ENCODE assay signal across 14 mouse cellular contexts in genomic region chr4:62459081-62459480, GRCm38 (mm10). TPM values are rescaled to one million over a fixed set of nuclear protein-coding genes. Genes with fewer than 3 reads are reported as not detected.
DNase-seq lines count a peak whose midpoint lies in the region; ATAC-seq and TF ChIP-seq lines count a peak whose summit lies in the region.
"Had no signal": no experiment of that assay in that cellular context is flagged by ENCODE, and none has a peak within 500 bp of the region (broad histone marks: within the 10 kb centered on the region; RNA-seq: fewer than 3 reads in every experiment).

No protein-coding gene starts in this region.

- peak; percentile 87 for ATAC-seq in lung, embryonic 16.5 days (ENCODE audit: low read depth)
- no peak for ATAC-seq in midbrain, embryonic 14.5 days (ENCODE audit: low FRiP score, low TSS enrichment)

- WGBS in lung, embryonic 16.5 days: 47% methylated on average over 3 of the region's 3 CpGs
- 86% methylated on average over 3 of the region's 3 CpGs for WGBS in lung, adult 2 months
- WGBS in midbrain, embryonic 14.5 days: 95% methylated on average over 3 of the region's 3 CpGs

- H3K4me3 ChIP-seq in lung, embryonic 16.5 days (ENCODE audit: low read length): no peak overlapping the region
- H3K4me3 ChIP-seq in lung, adult 2 months (replicated peaks; ENCODE audit: extremely low read depth, low read depth, low read length): no peak overlapping the region
- H3K4me3 ChIP-seq in midbrain, embryonic 14.5 days (replicated peaks; ENCODE audit: low read depth, low read length): no peak overlapping the region
- H3K4me3 ChIP-seq: embryonic facial prominence, embryonic 13.5 days had no signal

- no peaks in the 10 kb centered on the region for H3K9me3 ChIP-seq in lung, embryonic 16.5 days (ENCODE audit: control insufficient read depth, low read length)
- H3K9me3 ChIP-seq in midbrain, embryonic 14.5 days (ENCODE audit: control insufficient read depth, low read length): no peaks in the 10 kb centered on the region
- H3K9me3 ChIP-seq: embryonic facial prominence, embryonic 13.5 days had no signal

- no peaks in the 10 kb centered on the region; the same call in 1 of the 2 replicates for H3K36me3 ChIP-seq in lung, embryonic 16.5 days (ENCODE audit: control insufficient read depth, insufficient read depth, low read length)
- H3K36me3 ChIP-seq in midbrain, embryonic 14.5 days (ENCODE audit: control insufficient read depth, insufficient read depth, low read length): peaks cover 15% of the 10 kb centered on the region; the same call in 1 of the 2 replicates

- H3K27me3 ChIP-seq in lung, embryonic 16.5 days (ENCODE audit: control insufficient read depth, insufficient read depth, low read depth, low read length): no peaks in the 10 kb centered on the region
- no peaks in the 10 kb centered on the region for H3K27me3 ChIP-seq in midbrain, embryonic 14.5 days (ENCODE audit: control insufficient read depth, insufficient read depth, low read length)
- H3K27me3 ChIP-seq: embryonic facial prominence, embryonic 13.5 days had no signal

- H3K27ac ChIP-seq in lung, embryonic 16.5 days (ENCODE audit: low read length): no peak overlapping the region
- H3K27ac ChIP-seq in midbrain, embryonic 14.5 days (replicated peaks; ENCODE audit: low read depth, low read length): no peak overlapping the region
- H3K27ac ChIP-seq: embryonic facial prominence, embryonic 13.5 days; stomach, postnatal 0 days had no signal

- TF ChIP-seq POLR2A in lung, adult 2 months (IDR thresholded peaks at IDR 0.05; ENCODE audit: borderline replicate concordance, extremely low read depth, low read depth, low read length): no peak

- H3K4me2 ChIP-seq in lung, embryonic 16.5 days (ENCODE audit: low read depth, low read length): no peak overlapping the region
- no peak overlapping the region for H3K4me2 ChIP-seq in midbrain, embryonic 14.5 days (ENCODE audit: low read length)
- H3K4me2 ChIP-seq: embryonic facial prominence, embryonic 13.5 days had no signal

- no peaks in the 10 kb centered on the region for H3K4me1 ChIP-seq in lung, embryonic 16.5 days (replicated peaks; ENCODE audit: control insufficient read depth, insufficient read depth, low read length)
- no peaks in the 10 kb centered on the region for H3K4me1 ChIP-seq in lung, adult 2 months (ENCODE audit: control insufficient read depth, insufficient read depth, low read length)
- no peaks in the 10 kb centered on the region for H3K4me1 ChIP-seq in midbrain, embryonic 14.5 days (ENCODE audit: control insufficient read depth, insufficient read depth, low read length)

- no peak overlapping the region for H3K9ac ChIP-seq in lung, embryonic 16.5 days (ENCODE audit: low read length)
- no peak overlapping the region for H3K9ac ChIP-seq in midbrain, embryonic 14.5 days (replicated peaks; ENCODE audit: low read length)
- H3K9ac ChIP-seq: embryonic facial prominence, embryonic 13.5 days had no signal

- TF ChIP-seq CTCF in lung, adult 2 months (IDR thresholded peaks at IDR 0.05; ENCODE audit: insufficient read depth, low read length): no peak

- intact Hi-C loops in left cerebral cortex, postnatal 36 days (cut with DNase I): loop anchor here (5.0 kb wide), 1 partner anchor 58 kb away; the partner anchor contains the start of gene Alad

- no peak for DNase-seq in lung, adult 2 months
- DNase-seq in layer of hippocampus, adult 18-20 months (ENCODE audit: low spot score in 2 of 2): peak; percentile 71 to 80
- DNase-seq in left cerebral cortex, postnatal 36 days (ENCODE audit: low spot score in 2 of 2): peak; percentile 44 to 53
- peak; percentile 88 for DNase-seq in telencephalon, adult 2 months (ENCODE audit: low read depth, low spot score)
- no peak for DNase-seq in adrenal gland, adult 8-10 months
- DNase-seq in adrenal gland, postnatal 14 days: no peak
- no peak for DNase-seq in midbrain, embryonic 14.5 days
- DNase-seq: heart, postnatal 4 days; kidney, adult 18-20 months had no signal

RNA-seq across cellular contexts. Expression of gene Wdr31, which starts 11.6 kb away (rescaled TPM):
- 12.4 and 13.3 TPM in 2 replicates for polyA plus RNA-seq in lung, embryonic 16.5 days (2015; fragmentation: Nextera tagmentation; extraction: Ambion mirVana)
- 4.0 and 4.2 TPM in 2 replicates for polyA plus RNA-seq in lung, adult 2 months (2012; rRNA removed)
- total RNA-seq in layer of hippocampus, adult 18-20 months (2021): 1 to 10 TPM; 6.1 to 8.5 TPM
- 1 to 10 TPM; 7.8 to 8.9 TPM for total RNA-seq in left cerebral cortex, postnatal 36 days (2021)
- total RNA-seq in adrenal gland, adult 8-10 months (2022): 1 to 10 TPM; 1.8 to 7.0 (median 4.8) TPM
- total RNA-seq in adrenal gland, postnatal 14 days (2021): 1.7 and 2.0 TPM in 2 replicates
- polyA plus RNA-seq in midbrain, embryonic 14.5 days (2014; fragmentation: Nextera tagmentation; extraction: Ambion mirVana): 9.3 and 10.2 TPM in 2 replicates

RNA-seq across cellular contexts. Expression of gene Bspry, which starts 20.8 kb away (rescaled TPM):
- 47.9 and 59.2 TPM in 2 replicates for polyA plus RNA-seq in lung, embryonic 16.5 days (2015; fragmentation: Nextera tagmentation; extraction: Ambion mirVana)
- polyA plus RNA-seq in lung, adult 2 months (2012; rRNA removed): 26.0 and 31.0 TPM in 2 replicates
- under 1 TPM; 0.25 to 0.72 TPM for total RNA-seq in layer of hippocampus, adult 18-20 months (2021)
- under 1 TPM; 0.27 to 0.54 TPM for total RNA-seq in left cerebral cortex, postnatal 36 days (2021)
- 10 to 100 TPM in 2 of 4 experiments, 1 to 10 TPM in 2; 5.5 to 32.9 (median 15.0) TPM for total RNA-seq in adrenal gland, adult 8-10 months (2022)
- 1.1 and 1.3 TPM in 2 replicates for total RNA-seq in adrenal gland, postnatal 14 days (2021)
- 0.32 and 0.43 TPM in 2 replicates for polyA plus RNA-seq in midbrain, embryonic 14.5 days (2014; fragmentation: Nextera tagmentation; extraction: Ambion mirVana)
- total RNA-seq: heart, postnatal 4 days; megakaryocyte progenitor cell, adult 5-6 weeks had no signal

RNA-seq across cellular contexts. Expression of gene Rnf183, which starts 24.0 kb away (rescaled TPM):
- polyA plus RNA-seq in lung, embryonic 16.5 days (2015; fragmentation: Nextera tagmentation; extraction: Ambion mirVana): 0.14 TPM in 1 of 2 replicates, not detected in the other
- 1.0 and 1.7 TPM in 2 replicates for polyA plus RNA-seq in lung, adult 2 months (2012; rRNA removed)
- not detected for total RNA-seq in layer of hippocampus, adult 18-20 months (2021)
- not detected for total RNA-seq in left cerebral cortex, postnatal 36 days (2021)
- 1 to 10 TPM in 2 of 4 experiments, under 1 TPM in 1, not detected in 1; 0.21 to 2.4 (median 1.2) TPM for total RNA-seq in adrenal gland, adult 8-10 months (2022)
- not detected in 2 replicates for total RNA-seq in adrenal gland, postnatal 14 days (2021)
- polyA plus RNA-seq in midbrain, embryonic 14.5 days (2014; fragmentation: Nextera tagmentation; extraction: Ambion mirVana): 0.15 TPM in 1 of 2 replicates, not detected in the other
- total RNA-seq: heart, postnatal 4 days; megakaryocyte progenitor cell, adult 5-6 weeks had no signal
- polyA plus RNA-seq: embryonic facial prominence, embryonic 13.5 days; limb, embryonic 11.5 days had no signal

RNA-seq across cellular contexts. Expression of gene Hdhd3, which starts 44.2 kb away (rescaled TPM):
- 19.1 and 20.9 TPM in 2 replicates for polyA plus RNA-seq in lung, embryonic 16.5 days (2015; fragmentation: Nextera tagmentation; extraction: Ambion mirVana)
- 10.0 and 14.1 TPM in 2 replicates for polyA plus RNA-seq in lung, adult 2 months (2012; rRNA removed)
- 10 to 100 TPM in 1 of 2 experiments, 1 to 10 TPM in 1; 9.3 to 11.1 TPM for total RNA-seq in layer of hippocampus, adult 18-20 months (2021)
- total RNA-seq in left cerebral cortex, postnatal 36 days (2021): 10 to 100 TPM in 1 of 2 experiments, 1 to 10 TPM in 1; 9.8 to 10.4 TPM
- 10 to 100 TPM; 13.7 to 35.8 (median 23.6) TPM for total RNA-seq in adrenal gland, adult 8-10 months (2022)
- 16.2 and 22.7 TPM in 2 replicates for total RNA-seq in adrenal gland, postnatal 14 days (2021)
- polyA plus RNA-seq in midbrain, embryonic 14.5 days (2014; fragmentation: Nextera tagmentation; extraction: Ambion mirVana): 12.8 and 14.1 TPM in 2 replicates

RNA-seq across cellular contexts. Expression of gene Prpf4, which starts 50.5 kb away (rescaled TPM):
- polyA plus RNA-seq in lung, embryonic 16.5 days (2015; fragmentation: Nextera tagmentation; extraction: Ambion mirVana): 20.7 and 21.4 TPM in 2 replicates
- polyA plus RNA-seq in lung, adult 2 months (2012; rRNA removed): 6.3 and 7.9 TPM in 2 replicates
- total RNA-seq in layer of hippocampus, adult 18-20 months (2021): 10 to 100 TPM; 12.8 to 13.5 TPM
- total RNA-seq in left cerebral cortex, postnatal 36 days (2021): 10 to 100 TPM; 12.1 to 12.4 TPM
- 10 to 100 TPM; 28.6 to 37.7 (median 31.1) TPM for total RNA-seq in adrenal gland, adult 8-10 months (2022)
- total RNA-seq in adrenal gland, postnatal 14 days (2021): 21.4 and 26.3 TPM in 2 replicates
- polyA plus RNA-seq in midbrain, embryonic 14.5 days (2014; fragmentation: Nextera tagmentation; extraction: Ambion mirVana): 13.1 and 15.9 TPM in 2 replicates

Comparison
In these comparisons a context has a peak if more than half of its experiments do, and no peak if none do; other contexts are left out.
1. DNase-seq: peak in layer of hippocampus, adult 18-20 months (2 of 2), left cerebral cortex, postnatal 36 days (2 of 2) and telencephalon, adult 2 months (single experiment); none in lung, adult 2 months (single experiment), adrenal gland, adult 8-10 months (single experiment), adrenal gland, postnatal 14 days (single experiment) and midbrain, embryonic 14.5 days (single experiment).